Mouse (Mus musculus): ENCODE results near the gene Trappc5.

The Trappc5 gene

DNA sequence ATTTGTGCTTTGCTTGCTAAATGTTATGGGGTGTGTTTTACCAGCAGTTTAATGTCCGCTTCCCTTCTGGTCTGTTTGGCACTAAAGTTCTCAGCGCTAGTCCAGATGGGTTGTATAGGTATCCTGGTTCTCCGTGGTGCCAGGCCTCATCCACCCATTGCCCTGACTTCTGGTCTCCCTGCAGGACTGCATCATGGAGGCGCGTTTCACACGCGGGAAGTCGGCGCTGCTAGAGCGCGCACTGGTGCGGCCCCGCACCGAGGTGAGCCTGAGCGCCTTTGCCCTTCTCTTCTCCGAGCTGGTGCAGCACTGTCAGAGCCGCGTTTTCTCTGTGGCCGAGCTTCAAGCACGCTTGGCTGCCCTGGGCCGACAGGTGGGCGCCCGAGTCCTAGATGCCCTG lies 2.7 kb downstream of the Trappc5 start:
- DNase-seq = no peak

DNA sequence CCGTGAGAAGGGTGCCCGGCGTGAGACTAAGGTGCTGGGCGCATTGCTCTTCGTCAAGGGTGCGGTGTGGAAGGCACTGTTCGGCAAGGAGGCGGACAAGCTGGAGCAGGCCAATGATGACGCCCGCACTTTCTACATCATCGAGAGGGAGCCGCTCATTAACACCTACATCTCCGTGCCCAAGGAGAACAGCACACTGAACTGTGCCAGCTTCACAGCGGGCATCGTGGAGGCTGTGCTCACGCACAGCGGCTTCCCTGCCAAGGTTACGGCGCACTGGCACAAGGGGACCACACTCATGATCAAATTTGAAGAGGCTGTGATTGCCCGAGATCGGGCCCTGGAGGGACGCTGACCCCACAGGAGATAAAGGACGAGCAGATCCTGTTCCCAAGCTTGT lies 3.1 kb downstream of the Trappc5 start:
- DNase-seq = no peak

DNA sequence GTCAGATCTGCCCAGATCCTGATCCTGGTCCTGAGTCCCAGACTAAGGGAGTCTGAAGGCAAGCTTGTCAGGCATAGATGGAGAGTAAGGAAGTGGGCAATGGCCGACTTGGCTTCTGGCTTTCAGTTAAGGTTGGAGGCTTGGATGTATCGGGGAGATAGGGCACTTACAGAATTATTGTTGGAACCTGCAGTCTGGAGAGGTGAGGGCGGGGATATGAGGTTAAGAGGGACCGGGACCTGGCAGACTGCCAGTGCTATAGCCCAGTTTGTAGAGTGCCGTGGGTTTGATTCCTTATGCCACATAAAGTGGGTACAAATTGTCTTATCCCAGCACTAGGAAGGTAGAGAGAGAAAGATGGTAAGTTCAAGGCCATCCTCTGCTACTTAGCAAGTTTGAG lies 3.6 kb downstream of the Trappc5 start:
- peak in 1 of 2 experiments; percentile 20 for DNase-seq

DNA sequence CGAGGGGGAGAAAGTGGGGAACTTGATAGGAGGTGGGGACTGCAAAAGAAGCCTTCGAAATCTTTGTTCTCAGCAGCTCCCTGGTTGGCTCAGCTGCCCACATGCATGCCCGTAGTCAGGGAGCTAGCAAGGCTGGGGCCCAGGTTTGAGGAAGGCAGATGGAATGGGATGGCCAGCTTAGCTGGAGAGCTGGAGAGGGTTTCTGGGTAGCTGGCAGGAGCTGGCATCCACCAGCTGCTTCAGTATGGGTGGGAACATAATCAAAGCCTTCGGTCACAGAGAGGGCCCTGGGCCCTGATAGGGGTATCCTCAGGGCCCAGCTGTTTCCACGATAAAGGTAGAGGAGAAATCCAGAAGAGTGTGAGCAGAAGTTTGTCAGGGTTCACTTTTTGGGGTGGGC lies 6.3 kb downstream of the Trappc5 start:
- DNase-seq = no peak

DNA sequence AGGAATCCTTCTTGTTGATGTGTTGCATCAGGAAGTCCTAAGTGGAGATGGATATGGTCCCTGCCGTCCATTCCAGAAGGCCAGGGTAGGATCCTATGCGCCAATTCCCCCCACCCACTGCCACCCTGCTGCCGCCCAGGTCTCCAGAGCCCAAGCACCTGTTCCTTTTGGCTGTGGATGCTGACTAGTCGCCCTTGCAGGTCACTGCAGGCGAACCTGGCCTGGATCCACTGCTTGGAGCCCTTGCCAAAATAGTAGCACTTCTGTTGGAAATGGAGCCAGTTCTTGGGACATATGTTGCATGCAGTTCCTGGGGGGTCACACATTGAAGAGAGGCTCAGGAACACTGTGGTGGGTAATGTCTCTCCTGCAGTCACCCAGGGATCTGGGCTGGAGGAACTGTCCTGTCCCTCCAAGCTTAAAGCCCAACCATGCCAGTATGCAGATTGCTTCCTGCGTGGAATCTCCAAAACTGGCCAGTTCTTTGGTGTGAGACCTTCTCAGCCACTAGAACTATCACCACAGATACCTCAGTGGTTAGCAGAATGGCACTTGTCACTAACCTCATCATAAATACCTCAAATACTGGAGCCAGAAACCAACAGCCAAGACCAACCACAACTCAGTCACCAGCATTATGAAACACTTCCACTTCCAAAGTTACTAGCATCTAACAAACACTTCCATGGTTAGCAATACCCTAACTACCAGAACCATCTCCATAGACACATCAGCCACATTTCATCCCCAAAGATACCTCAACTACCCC lies 7.5 kb downstream of the Trappc5 start:
- DNase-seq = peak in 1 of 2 experiments; percentile 32

DNA sequence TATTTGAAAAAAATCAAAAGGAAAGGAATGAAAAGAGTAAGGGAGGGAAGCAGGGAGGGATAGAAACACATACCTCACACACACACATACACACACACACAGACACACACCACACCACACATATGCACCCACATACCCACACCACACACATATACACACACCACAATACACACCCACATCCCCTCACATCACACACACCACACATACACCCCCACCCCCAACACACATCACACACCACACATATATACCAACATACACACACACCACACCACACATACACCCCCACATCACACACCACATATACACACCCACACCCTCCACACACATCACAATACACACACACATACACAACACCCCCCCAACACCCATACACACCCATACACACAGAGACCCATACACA lies 8.4 kb downstream of the Trappc5 start:
- no peak for DNase-seq

DNA sequence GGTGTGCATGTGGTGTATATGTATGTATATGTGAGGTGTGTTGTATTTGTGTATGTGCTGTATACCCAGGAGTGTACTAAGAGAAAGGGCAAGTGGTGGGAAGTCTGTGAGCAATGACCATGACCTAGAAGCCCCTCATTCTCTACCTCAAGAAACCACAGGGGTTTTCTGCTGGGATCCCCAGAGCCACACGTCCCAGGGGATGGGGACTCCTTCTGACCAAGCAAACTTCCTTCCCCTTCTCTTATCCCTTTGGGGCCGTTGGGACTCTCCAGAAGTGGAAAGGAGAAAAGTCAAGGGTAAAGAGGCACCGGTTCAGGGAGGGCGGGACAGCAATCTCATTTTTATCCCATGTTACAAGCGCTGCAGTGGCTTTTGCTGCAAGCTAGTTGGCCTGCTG lies 9.3 kb downstream of the Trappc5 start:
- DNase-seq = no peak

DNA sequence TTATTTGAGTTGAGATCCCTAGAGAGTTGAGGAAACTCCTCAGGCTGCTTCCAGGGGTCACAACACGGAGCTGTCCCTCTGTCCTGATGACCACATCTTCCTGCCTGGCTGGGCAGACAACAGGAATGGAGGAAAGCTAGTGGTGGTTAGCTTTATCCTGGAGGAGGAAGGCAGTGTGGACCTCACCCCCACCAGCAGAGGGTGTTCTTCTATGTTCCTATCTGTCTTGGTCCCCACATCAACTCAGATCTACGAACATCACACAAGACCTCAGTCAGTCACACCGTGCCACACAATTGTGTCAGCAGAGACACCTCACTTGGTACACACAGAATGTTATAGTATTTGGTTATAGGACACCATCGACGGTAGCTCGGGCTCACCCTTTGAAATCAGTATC lies 11.4 kb downstream of the Trappc5 start:
- no peak for DNase-seq

DNA sequence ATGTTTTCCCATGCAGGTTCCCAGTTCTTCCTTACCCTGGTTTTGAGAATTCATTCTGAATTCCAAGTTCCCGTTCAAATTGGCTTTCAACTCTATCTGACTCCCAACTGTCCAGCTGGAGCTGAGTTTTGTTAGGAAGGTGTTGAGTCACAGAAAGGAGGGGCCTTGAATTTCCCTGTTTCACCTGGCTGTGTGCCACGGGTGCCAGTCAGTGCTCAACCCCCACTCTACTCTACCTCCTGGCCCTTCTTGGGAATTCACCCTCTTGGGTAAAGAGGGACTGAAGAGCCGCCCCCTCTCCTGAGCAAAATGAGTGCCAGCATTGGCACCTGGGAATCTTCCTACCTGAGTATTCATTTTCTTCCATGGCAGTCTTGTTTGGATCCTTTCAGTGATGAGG lies 14.7 kb downstream of the Trappc5 start:
- no peak for DNase-seq

DNA sequence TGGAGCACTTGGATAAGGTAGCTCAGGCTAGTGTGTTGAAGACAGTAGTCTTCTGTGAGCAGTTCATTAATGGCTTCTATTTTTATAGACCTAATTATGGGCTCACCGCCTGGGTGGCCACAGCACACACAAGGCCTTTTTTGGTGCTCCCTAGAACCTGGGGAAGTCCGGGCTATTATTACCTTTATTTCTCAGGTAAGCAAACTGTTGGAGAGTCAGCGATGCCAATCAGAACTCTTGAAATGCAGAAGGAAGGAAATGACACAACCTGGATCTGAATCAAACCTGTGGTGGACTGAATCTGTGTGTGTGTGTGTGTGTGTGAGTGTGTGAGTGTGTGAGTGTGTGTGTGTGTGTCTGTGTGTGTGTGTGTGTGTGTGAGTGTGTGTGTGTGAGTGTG lies 18.0 kb downstream of the Trappc5 start, which contains the start of gene Fcer2a:
TSS of gene Fcer2a (minus strand) at position 55 of the 400 bp plus-strand sequence.
- DNase-seq = no peak

DNA sequence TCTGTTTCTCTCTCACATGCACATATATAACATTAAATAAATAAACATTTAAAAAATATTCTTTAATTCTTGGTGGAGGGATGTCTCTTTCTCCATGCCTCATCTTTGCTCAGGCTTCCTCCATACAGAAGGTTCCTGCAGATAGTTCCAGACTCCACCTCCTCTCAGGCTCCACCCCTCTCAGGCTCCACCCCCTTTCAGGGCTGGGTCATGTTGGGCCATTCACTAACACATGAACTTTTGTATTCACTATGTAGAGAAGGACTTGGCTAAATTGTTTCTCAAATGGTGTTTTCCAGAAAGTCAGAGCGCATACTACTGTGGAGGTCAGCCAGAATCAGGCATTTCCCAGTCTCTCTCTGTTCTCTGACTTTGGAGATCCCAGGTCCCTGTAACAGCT lies 25.4 kb downstream of the Trappc5 start:
- peak in 1 of 2 experiments; percentile 9 for DNase-seq

DNA sequence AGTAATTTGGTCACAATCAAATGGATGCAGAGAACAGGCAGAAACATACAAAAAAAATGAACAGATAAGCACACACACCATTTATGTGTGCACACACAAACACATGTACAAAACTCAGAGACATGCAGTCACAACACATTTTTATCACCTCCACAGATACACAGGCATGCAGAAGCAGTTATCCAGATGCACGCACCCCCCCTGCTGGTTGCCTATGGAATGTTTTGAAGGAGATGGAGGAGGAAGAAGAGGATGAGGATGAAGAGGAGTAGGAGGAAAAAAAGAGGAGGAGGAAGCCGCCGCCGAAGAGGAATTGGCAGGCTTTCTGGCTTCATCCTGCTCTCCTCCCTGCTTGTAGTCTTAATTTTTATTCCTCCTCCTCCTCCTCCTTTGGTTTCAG lies 29.6 kb downstream of the Trappc5 start:
- DNase-seq = peak in 1 of 2 experiments; percentile 54

DNA sequence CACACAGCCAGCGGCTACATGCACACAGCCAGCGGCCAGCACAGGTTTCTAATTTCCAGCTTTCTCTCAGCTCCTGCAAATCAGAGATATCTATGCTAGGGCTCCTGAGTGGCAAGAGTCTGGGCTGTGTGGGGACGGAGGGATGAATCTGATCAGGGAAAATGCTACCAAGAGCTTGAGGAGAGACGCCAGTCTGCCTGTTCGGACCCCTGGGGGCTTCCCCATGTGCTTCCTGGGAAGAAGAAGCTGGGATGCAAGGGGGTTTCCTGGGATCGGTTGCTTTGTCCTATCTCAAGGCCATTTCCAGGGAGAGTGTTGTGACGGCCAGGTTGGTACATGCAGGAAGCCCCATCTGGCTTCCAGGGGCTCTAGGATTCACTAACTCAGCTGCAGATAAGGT lies 31.5 kb downstream of the Trappc5 start:
- DNase-seq = no peak

DNA sequence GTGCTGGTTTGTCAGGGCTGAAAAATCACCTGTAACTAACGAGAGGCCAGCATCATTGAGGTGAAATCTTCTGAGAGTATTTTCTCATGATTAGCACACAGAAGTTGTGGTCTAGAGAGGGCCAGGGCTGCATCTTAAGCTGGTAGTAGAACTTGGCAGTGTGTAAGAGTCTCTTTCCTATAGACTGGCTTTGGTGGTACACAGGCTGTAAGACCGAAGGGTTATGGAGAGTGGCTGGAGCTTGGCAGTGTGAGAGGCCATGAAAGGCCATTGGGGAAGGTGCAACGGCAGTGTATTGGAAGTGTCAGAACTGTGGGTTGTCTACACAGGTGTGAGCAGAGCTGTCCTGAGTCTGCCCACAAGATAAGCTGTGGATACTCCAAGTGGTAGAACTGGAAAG lies 34.2 kb downstream of the Trappc5 start:
- no peak for DNase-seq

DNA sequence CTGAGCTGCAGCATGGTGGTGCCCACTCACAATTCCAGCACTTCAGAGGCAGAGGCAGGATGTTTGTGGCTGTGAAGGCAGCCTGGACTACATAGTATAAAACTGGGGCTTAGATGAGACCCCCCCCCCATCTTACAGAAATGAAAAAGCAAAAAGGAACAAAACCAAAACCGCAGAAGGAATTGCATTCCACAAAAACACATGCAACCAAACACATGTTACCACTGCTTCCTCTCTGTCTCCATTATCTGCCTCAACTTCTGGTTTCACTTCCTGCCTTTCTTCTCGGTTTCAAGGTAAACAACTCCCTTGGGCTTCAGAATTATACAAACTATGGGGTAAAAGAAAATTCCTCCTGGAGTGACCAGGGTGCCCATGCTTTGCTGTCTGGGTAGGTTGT lies 35.5 kb downstream of the Trappc5 start:
- no peak for DNase-seq

DNA sequence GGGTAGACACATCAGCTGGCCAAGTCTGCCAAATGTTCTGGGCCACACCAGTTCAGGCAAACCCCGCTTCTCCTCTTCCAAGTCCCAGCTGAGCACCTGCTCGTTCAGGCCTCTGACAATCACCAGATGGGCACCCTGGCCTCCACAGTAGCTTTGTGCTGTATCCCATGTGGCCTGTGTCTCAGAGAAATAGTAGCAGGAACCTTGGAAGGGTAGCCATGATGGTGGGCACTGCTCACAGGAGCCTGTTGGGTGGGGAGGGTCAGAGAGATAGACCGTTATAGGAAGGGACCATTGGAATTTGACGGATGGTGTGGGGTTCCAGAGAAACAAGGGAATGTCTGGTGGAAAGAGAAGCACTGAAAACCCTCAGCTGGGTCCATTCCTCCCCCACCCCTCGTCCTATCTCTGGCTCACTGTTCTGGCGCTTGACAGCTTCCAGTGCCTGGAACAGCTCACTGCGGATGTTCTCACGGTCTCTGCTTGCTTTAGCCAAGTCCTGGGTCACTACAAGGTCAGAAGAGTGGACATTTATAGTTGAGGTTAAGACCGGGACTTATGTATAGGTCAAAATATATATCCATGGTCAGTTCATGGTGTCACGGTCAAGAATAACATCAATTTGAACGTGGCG lies 41.3 kb downstream of the Trappc5 start:
- DNase-seq = no peak

DNA sequence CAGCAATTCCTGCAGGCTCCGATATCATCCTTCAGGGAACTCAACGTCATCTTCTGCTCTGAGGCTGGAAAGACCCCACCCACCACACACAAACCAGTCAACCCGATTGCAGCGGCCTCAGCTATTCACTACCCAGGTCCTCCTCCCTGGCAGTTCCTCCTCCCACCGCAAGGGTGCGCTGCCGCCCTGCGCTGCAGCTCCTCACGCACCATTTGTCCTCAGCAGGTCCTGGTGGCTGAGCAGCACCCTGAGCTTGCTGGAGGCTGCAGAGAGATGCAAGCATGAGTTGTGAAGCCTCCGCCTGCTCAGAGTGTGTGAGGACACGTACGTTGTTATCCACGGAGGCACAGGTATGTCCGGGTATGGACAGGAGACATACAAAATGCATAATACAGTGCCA lies 42.5 kb downstream of the Trappc5 start:
- peak; percentile 61 to 85 for DNase-seq

DNA sequence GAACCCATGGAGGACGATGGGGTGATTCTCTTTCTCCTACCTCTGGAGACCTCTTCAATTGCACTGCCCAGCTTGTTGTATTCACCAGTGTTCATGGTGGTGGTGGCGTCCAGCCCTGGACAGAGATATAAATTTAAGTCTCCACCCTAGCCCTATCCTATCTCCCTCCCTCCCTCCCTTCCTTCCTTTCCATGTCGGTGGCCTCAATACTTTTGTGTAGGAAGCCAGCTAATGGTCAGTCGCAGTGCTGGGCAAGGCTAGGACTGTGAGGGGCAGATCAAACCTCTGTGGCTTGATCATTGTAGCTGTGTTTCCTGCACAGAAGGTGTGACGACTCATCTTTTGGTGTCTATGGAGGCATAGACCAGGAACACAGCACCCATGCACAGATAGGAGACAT lies 44.5 kb downstream of the Trappc5 start, which contains the start of gene Clec4g:
TSS of gene Clec4g (minus strand) at position 101 of the 400 bp plus-strand sequence.
- no peak for DNase-seq

DNA sequence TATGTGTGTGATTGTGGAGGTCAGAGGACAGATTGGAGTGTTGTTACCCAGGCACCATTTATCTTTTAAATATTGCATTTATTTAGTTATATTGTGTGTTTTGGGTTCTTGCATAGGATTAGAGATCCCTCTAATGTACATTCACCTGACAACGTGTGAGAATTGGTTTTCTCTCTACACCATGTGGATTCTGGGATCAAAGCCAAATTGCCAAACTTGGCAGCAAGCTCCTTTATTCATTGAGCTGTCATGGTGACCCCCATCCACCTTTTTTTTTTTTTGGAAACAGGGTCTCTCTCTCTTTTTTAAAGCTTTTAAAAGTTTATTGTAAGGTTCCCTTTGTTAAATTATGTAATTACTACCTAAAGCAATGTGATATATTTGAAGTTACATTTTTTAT lies 44.9 kb downstream of the Trappc5 start:
- no peak for DNase-seq

Measured in kidney, postnatal 36 days (tissue).